Mouse (Mus musculus): ENCODE measurements around the gene Mansc4. TPM values are rescaled to one million over a fixed set of nuclear protein-coding genes. Genes with fewer than 3 reads are reported as not detected.

Mansc4 gene
- total RNA-seq, 2 experiments from 2014 or later: not detected

Other genes starting within 250 kb of the Mansc4 start
- gene Smco2, start 236.9 kb downstream of the Mansc4 start, total RNA-seq (2021): not detected
- gene Ppfibp1, start 198.5 kb downstream of the Mansc4 start, total RNA-seq (2021): 10 to 100 TPM; 32.7 to 33.7 TPM
- gene 1700034J05Rik, start 132.6 kb downstream of the Mansc4 start, total RNA-seq (2021): not detected
- under 1 TPM; 0.54 to 0.59 TPM for gene Rep15, start 54.4 kb downstream of the Mansc4 start, total RNA-seq (2021)
- 10 to 100 TPM; 51.7 to 59.4 TPM for gene Mrps35, start 44.3 kb downstream of the Mansc4 start, total RNA-seq (2021)
- 1 to 10 TPM; 2.3 to 2.4 TPM for gene Klhl42, start 4.3 kb upstream of the Mansc4 start, total RNA-seq (2021)
- 1 to 10 TPM in 1 of 2 experiments, under 1 TPM in 1; 0.88 to 1.6 TPM for gene Pthlh, start 177.2 kb upstream of the Mansc4 start, total RNA-seq (2021)

Data from gastrocnemius, postnatal 25 days (tissue).